Mouse (Mus musculus) midbrain, postnatal 0 days (tissue): ENCODE measurements around the gene Hps6. TPM values are rescaled to one million over a fixed set of nuclear protein-coding genes. Genes with fewer than 3 reads are reported as not detected.

Source experiments
- ATAC-seq: fragments of 200-750 bp; cut with Nextera tagmentation; 2 replicates; pipeline ENCODE4 v1.8.0; 2017; ENCODE audit warnings: moderate number of reproducible peaks, mild to moderate bottlenecking, moderate TSS enrichment, moderate library complexity; ENCODE audit not compliant: low FRiP score
- DNase-seq: peaks from one replicate; pipeline ENCODE4 v3.0.0-alpha.2; 2015; ENCODE audit warnings: low spot score
- H3K27ac ChIP-seq: fragments of 300-500 bp; sonication (generic); 2 replicates; pipeline ENCODE4 v1.5.1; 2014; ENCODE audit warnings: low read depth, mild to moderate bottlenecking, low read length, mixed read lengths
- H3K27me3 ChIP-seq: fragments of 300-500 bp; sonication (generic); 2 replicates; pipeline ENCODE4 v1.6.1; 2014; ENCODE audit warnings: low read length, control low read depth, mixed read lengths; ENCODE audit not compliant: insufficient read depth
- H3K36me3 ChIP-seq: fragments of 300-500 bp; sonication (generic); 2 replicates; pipeline ENCODE4 v1.6.1; 2014; ENCODE audit warnings: low read length, control low read depth, mixed read lengths; ENCODE audit not compliant: insufficient read depth
- H3K4me1 ChIP-seq: fragments of 300-500 bp; sonication (generic); 2 replicates; pipeline ENCODE4 v1.6.1; 2014; ENCODE audit warnings: mild to moderate bottlenecking, control low read depth, antibody characterized with exemption, low read length, mixed read lengths; ENCODE audit not compliant: insufficient read depth
- H3K4me2 ChIP-seq: fragments of 300-500 bp; sonication (generic); 2 replicates; pipeline ENCODE4 v1.6.1; 2014; ENCODE audit warnings: low read depth, mild to moderate bottlenecking, low read length, mixed read lengths; ENCODE audit not compliant: poor library complexity, severe bottlenecking
- H3K4me3 ChIP-seq: fragments of 300-500 bp; sonication (generic); 2 replicates; pipeline ENCODE4 v1.5.1; 2014; ENCODE audit warnings: low read depth, mild to moderate bottlenecking, low read length, moderate library complexity
- H3K9ac ChIP-seq: fragments of 300-500 bp; sonication (generic); replicated peaks from 2 replicates; pipeline ENCODE4 v1.6.1; 2014; ENCODE audit warnings: mild to moderate bottlenecking, low read length, moderate library complexity, mixed read lengths; ENCODE audit not compliant: poor library complexity, severe bottlenecking
- H3K9me3 ChIP-seq: fragments of 300-500 bp; sonication (generic); 2 replicates; pipeline ENCODE4 v1.6.1; 2016; ENCODE audit warnings: low read length, control low read depth
- CTCF ChIP-seq: IDR thresholded peaks from 2 replicates; pipeline ENCODE4 v1.5.1; 2016; ENCODE audit warnings: antibody characterized with exemption, mild to moderate bottlenecking
- WGBS: fragments of 180-500 bp; shearing (Covaris S2); extraction: QIAGEN DNeasy Blood & Tissue Kit; methylation state at CpG from one replicate; pipeline ENCODE4 v1.1.7; 2014; 5-methylcytosine and 5-hydroxymethylcytosine counted together
- polyA plus RNA-seq: library from polyadenylated mRNA; unstranded; fragments of >200 nt; fragmentation: Nextera tagmentation; extraction: Ambion mirVana; gene quantifications from 2 replicates; pipeline ENCODE4 v1.2.1, GENCODE M21; 2015
- total RNA-seq: library from RNA; depleted of rRNA; stranded (reverse); fragments of >200 nt; gene quantifications from 2 replicates; pipeline ENCODE4 v1.2.3, GENCODE M21; 2014

Hps6 gene
- total and polyA plus RNA-seq, 2 experiments from 2014 or later: 3.9 to 9.4 TPM

- H3K9me3 ChIP-seq: no peaks in the 10 kb centered on the region
- H3K27me3 ChIP-seq: no peaks in the 10 kb centered on the region
- DNase-seq: peak; percentile 80
- WGBS: 1% methylated on average over 10 of the region's 14 CpGs
- no peak for TF ChIP-seq CTCF
- peak overlapping the region; percentile 90 for H3K4me2 ChIP-seq
- peak overlapping the region; percentile 93 for H3K4me3 ChIP-seq
- no peaks in the 10 kb centered on the region for H3K36me3 ChIP-seq
- peak overlapping the region; percentile 81 for H3K27ac ChIP-seq
- peak overlapping the region; percentile 64 for H3K9ac ChIP-seq
- peaks cover 52% of the 10 kb centered on the region for H3K4me1 ChIP-seq
- no peak for ATAC-seq
Measured at GRCm38 (mm10) chr19:46041933-46042475, 38.7 kb downstream of the Hps6 start.

- TF ChIP-seq CTCF: no peak
- Histone ChIP-seq H3K4me2 (peak overlapping the region; percentile 90), H3K27ac (peak overlapping the region; percentile 81), H3K27me3 (no peaks in the 10 kb centered on the region), H3K9me3 (no peaks in the 10 kb centered on the region), H3K4me3 (peak overlapping the region; percentile 93), H3K9ac (peak overlapping the region; percentile 64), H3K4me1 (peaks cover 46% of the 10 kb centered on the region), H3K36me3 (no peaks in the 10 kb centered on the region)
- WGBS: under 1% methylated on average over 6 of the region's 6 CpGs
- DNase-seq: peak; percentile 56
- no peak for ATAC-seq
Measured at GRCm38 (mm10) chr19:46042476-46043011, 39.2 kb downstream of the Hps6 start.

GRCm38 (mm10) chr19:46043380-46043779 lies 40.1 kb downstream of the Hps6 start:
- Histone ChIP-seq H3K9ac (0 out of 2 replicates have a peak overlapping the region, but pooled peaks have one; percentile 64), H3K27ac (peak overlapping the region; percentile 81), H3K9me3 (no peaks in the 10 kb centered on the region), H3K4me2 (peak overlapping the region; percentile 90), H3K36me3 (no peaks in the 10 kb centered on the region), H3K27me3 (no peaks in the 10 kb centered on the region), H3K4me3 (peak overlapping the region; percentile 93), H3K4me1 (peaks cover 38% of the 10 kb centered on the region)
- 46% methylated on average over 7 of the region's 7 CpGs for WGBS
- TF ChIP-seq CTCF: no peak
- peak; percentile 42 for DNase-seq
- ATAC-seq: no peak

- Histone ChIP-seq H3K9ac (peak within 1 kb of the TSS; percentile 99), H3K4me2 (peak within 1 kb of the TSS; percentile 90), H3K36me3 (no peaks in the 10 kb centered on the region), H3K27me3 (no peaks in the 10 kb centered on the region), H3K27ac (peak within 1 kb of the TSS; percentile 96), H3K4me3 (peak within 1 kb of the TSS; percentile 93), H3K4me1 (peaks cover 36% of the 10 kb centered on the region), H3K9me3 (no peaks in the 10 kb centered on the region)
- no peak for TF ChIP-seq CTCF
- DNase-seq: peak; percentile 67
- no peak; the same call in 1 of the 2 replicates for ATAC-seq
- under 1% methylated on average over 27 of the region's 34 CpGs for WGBS
Measured at GRCm38 (mm10) chr19:46044271-46044992, 41.1 kb downstream of the Hps6 start, which contains the start of gene Pprc1. TSS of gene Pprc1 (plus strand) at chr19:46044886.

- Histone ChIP-seq H3K9ac (peak within 1 kb of the TSS; percentile 99), H3K27me3 (no peaks in the 10 kb centered on the region), H3K36me3 (no peaks in the 10 kb centered on the region), H3K27ac (peak within 1 kb of the TSS; percentile 96), H3K4me3 (peak within 1 kb of the TSS; percentile 93), H3K9me3 (no peaks in the 10 kb centered on the region), H3K4me1 (peaks cover 31% of the 10 kb centered on the region), H3K4me2 (peak within 1 kb of the TSS; percentile 90)
- 0 out of 2 replicates have a peak, but pooled peaks have one; percentile 1 for TF ChIP-seq CTCF
- DNase-seq (peak; percentile 92), ATAC-seq (peak; percentile 86)
- under 1% methylated on average over 64 of the region's 84 CpGs for WGBS
Measured at GRCm38 (mm10) chr19:46044993-46045695, 41.8 kb downstream of the Hps6 start, which contains the start of gene Ldb1. TSS of gene Ldb1 (minus strand) at chr19:46045214.
